Mouse (Mus musculus) urinary bladder, postnatal 25 days (tissue): Measurements from ENCODE around the gene Timp2.
"Not testable (repeated sequence)": the region's sequence is repeated elsewhere in the genome, so short reads cannot be mapped to it uniquely, and the experiment has no call there.

ENCODE experiments used
- DNase-seq: peaks from one replicate; pipeline ENCODE4 v3.0.0; 2022; ENCODE audit warnings: low spot score

Timp2 gene

GRCm38 (mm10) chr11:118355640-118356039 lies at the start of gene Timp2:
Gene Timp2, minus strand, starts transcription at chr11:118355740.
- DNase-seq, result no peak

- no peak for DNase-seq
These were observed 49.8 kb upstream of the Timp2 start for GRCm38 (mm10) chr11:118405311-118405710.

- DNase-seq, result no peak
These were observed 48.7 kb upstream of the Timp2 start for GRCm38 (mm10) chr11:118403951-118404899.

- no peak for DNase-seq
These were observed 47.6 kb upstream of the Timp2 start for GRCm38 (mm10) chr11:118403183-118403582.

GRCm38 (mm10) chr11:118401760-118402280 lies 46.3 kb upstream of the Timp2 start, which contains the start of gene Lgals3bp:
Gene Lgals3bp, minus strand, starts transcription at chr11:118402092.
- peak; percentile 42 for DNase-seq

DNA sequence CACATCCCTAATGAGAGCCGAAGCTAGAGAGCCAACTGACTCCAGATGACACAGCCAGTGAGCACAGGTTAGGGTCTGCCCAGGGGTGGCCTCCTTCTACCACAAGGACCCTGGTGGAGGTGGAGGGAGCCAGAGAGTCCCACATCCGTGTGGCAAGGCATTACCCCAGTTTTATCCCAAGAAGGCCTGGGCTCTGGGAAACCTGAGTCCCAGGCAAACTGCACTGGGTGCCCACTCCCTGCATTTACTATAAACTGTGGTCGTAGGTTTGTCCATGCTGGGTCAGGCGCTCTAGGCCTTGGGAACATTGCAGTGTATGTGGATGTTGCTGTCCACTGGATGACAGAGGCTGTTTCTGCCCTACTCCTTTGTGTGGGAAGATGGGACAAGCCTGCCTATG lies 45.7 kb upstream of the Timp2 start:
- no peak for DNase-seq

DNA sequence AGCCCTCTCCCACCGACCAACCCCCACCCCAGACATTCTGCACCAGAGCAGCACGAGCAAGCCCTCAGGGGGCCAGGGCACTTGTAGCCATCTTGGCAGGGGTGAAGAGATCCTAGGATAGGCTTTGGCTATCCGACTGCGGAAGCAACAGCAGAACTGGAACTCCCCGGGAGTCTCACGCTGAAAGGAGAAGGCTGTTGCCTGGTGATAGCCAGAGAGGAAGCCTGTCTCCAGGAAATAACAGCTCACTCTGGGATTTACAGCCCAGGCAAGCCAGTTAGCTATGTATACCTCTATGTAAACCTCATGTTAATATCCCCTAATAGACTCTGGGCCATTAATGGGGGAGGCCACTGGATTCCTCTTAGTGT lies 45.0 kb upstream of the Timp2 start:
- peak; percentile 4 for DNase-seq

- no peak for DNase-seq
These were observed 44.5 kb upstream of the Timp2 start for GRCm38 (mm10) chr11:118399891-118400565.

GRCm38 (mm10) chr11:118397806-118398530 lies 42.4 kb upstream of the Timp2 start:
- no peak for DNase-seq

- no peak for DNase-seq
These were observed 39.0 kb upstream of the Timp2 start for GRCm38 (mm10) chr11:118394538-118394937.

DNA sequence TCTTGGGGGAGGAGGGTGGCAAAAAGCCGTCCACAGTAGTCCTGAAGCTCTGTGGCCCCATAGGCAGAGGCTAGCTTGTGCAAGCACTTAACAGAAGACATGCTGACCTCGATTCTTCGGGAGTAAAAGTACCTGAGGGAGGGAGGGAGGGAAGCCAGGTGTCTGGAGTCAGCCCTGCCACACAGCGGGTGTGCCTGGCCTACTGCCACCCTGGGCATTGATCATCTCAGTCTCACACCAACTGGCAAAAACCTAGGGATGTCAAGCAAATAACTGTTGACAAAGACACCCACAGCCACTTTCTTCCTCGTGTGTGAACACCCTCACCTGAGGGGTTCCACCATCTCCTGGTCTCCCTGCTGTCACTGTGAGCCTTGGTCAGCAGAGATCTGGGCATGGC lies 38.5 kb upstream of the Timp2 start:
- DNase-seq, result no peak

DNA sequence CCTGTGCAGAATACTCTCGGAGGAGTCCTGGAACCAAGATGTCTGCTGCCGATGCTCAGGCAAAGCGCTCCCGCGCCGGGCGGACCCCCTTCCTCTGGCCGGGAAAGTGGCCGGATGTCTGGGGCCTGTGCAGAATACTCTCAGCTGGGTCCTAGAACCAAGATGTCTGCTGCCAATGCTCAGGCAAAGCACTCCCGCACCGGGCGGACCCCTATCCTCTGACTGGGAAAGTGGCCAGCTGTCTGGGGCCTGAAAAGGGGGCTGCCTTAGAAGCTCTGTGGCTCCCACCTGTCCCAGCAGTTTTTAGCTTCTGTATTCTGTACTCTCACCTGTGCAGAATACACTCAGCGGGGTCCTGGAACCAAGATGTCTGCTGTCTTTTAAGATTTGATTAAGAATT lies 32.3 kb upstream of the Timp2 start:
- DNase-seq, result not testable (repeated sequence)

- DNase-seq, result peak; percentile 91
These were observed 23.9 kb upstream of the Timp2 start for GRCm38 (mm10) chr11:118379251-118380009.

GRCm38 (mm10) chr11:118378656-118379055 lies 23.1 kb upstream of the Timp2 start:
- DNase-seq, result no peak

GRCm38 (mm10) chr11:118376323-118376722 lies 20.8 kb upstream of the Timp2 start:
- not testable (repeated sequence) for DNase-seq

- DNase-seq, result no peak
These were observed 20.3 kb upstream of the Timp2 start for GRCm38 (mm10) chr11:118375881-118376280.

GRCm38 (mm10) chr11:118375461-118375860 lies 19.9 kb upstream of the Timp2 start:
- no peak for DNase-seq

DNA sequence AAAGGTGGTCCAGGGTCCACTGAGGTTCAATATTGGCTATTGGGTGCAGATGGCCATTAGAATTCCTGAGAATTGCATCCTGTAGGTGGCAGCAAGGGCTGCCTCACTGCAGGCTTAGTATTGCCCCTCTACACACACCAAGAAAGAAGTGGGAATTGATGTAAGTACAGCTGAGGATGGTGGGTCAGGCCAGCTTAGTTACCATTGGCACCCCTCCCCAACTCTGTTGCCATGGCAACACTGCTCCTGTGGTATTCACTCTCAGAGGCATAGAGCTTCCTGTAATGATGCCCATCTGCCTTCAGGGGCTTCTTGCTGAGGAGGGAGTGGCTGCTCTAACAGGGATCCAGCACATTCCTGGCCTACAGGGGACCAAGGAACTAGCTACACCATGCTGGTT lies 19.5 kb upstream of the Timp2 start:
- no peak for DNase-seq

GRCm38 (mm10) chr11:118374506-118374905 lies 19.0 kb upstream of the Timp2 start:
- DNase-seq, result no peak

DNA sequence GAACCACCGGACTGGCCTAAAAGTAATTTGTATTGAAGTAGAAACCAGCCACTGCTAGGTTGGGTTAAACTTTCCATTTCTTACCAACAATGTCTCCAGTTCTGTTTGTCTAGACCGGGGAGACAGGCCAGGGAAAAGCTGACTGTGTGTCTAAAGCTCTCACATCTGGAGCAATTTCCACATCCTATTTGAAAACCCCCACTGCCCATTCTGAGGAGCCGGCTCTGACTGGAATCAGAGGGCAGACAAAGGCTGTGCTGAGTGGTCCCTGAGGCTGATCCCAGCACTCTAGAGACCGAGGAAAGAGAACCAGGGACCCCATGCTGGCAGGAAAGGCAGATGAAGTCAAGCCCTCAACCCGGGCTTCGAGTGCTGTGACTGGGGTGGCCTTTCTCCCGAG lies 17.1 kb upstream of the Timp2 start:
- DNase-seq, result no peak

- no peak for DNase-seq
These were observed 16.3 kb upstream of the Timp2 start for GRCm38 (mm10) chr11:118371876-118372275.
